Comparison of ENCODE assay signal across 8 mouse cellular contexts in genomic region chr17:34196941-34197894, GRCm38 (mm10). TPM values are rescaled to one million over a fixed set of nuclear protein-coding genes. Genes with fewer than 3 reads are reported as not detected.
DNase-seq lines count a peak whose midpoint lies in the region; ATAC-seq lines count a peak whose summit lies in the region.

Gene Psmb8 (plus strand): TSS chr17:34197721.

- intact Hi-C loops in gastrocnemius, postnatal 14 days (cut with DNase I; ENCODE audit: low total_unique reads) = no loop called here

- peak; percentile 77 for ATAC-seq in megakaryocyte, adult 5-6 weeks (ENCODE audit: poor library complexity, severe bottlenecking)

- DNase-seq in adipocyte (ENCODE audit: low spot score) = peak; percentile 57
- DNase-seq in embryo, embryonic 11 days = peak; percentile 84
- DNase-seq in gastrocnemius, postnatal 14 days = peak; percentile 91
- DNase-seq in induced T-regulatory cell, adult 2 months (ENCODE audit: low read depth) = peak; percentile 94
- DNase-seq in left cerebral cortex, adult 8-10 months (ENCODE audit: low spot score in 2 of 2) = peak; percentile 63 to 85
- DNase-seq in right cerebral cortex, adult 18-20 months = peak; percentile 88
- DNase-seq in urinary bladder, adult 2 months (ENCODE audit: low spot score) = peak; percentile 59

RNA-seq across cellular contexts. Expression of gene Psmb8, which starts in this region (rescaled TPM):
- 1 to 10 TPM; 2.9 to 3.4 TPM for total RNA-seq in gastrocnemius, postnatal 14 days (2021)
- 10 to 100 TPM in 1 of 4 experiments, 1 to 10 TPM in 3; 4.0 to 12.1 (median 7.1) TPM for total RNA-seq in left cerebral cortex, adult 8-10 months (2022)
- 230 and 263 TPM in 2 replicates for total RNA-seq in megakaryocyte, adult 5-6 weeks (2015)
- 339 and 455 TPM in 2 replicates for total RNA-seq in megakaryocyte, adult 5-6 weeks (2017)
- 81.2 and 88.3 TPM in 2 replicates for polyA plus RNA-seq in urinary bladder, adult 2 months (2012; rRNA removed)

Comparison
In these comparisons a context has a peak if more than half of its experiments do, and no peak if none do; other contexts are left out.
1. Peak in every context shown above with its lines: DNase-seq and ATAC-seq.
2. RNA of gene Psmb8 (total RNA-seq): 230 to 455 TPM in megakaryocyte, adult 5-6 weeks; 4.0 to 12.1 TPM in left cerebral cortex, adult 8-10 months and 2.9 to 3.4 TPM in gastrocnemius, postnatal 14 days; every median in the first group is over 10 times any median in the second.